Mouse (Mus musculus): ENCODE data around the gene P2ry2.

P2ry2 gene

GRCm38 (mm10) chr7:100988092-100988491, 24.6 kb downstream of the P2ry2 start:
- DNase-seq (ENCODE audit: low spot score in 2 of 2), result peak in 1 of 2 experiments; percentile 79

- no peak for DNase-seq (ENCODE audit: low spot score in 2 of 2)
These were observed 27.9 kb downstream of the P2ry2 start for GRCm38 (mm10) chr7:100984452-100985395.

GRCm38 (mm10) chr7:100979175-100979574, 33.5 kb downstream of the P2ry2 start:
- no peak for DNase-seq (ENCODE audit: low spot score in 2 of 2)

GRCm38 (mm10) chr7:100978171-100978570, 34.5 kb downstream of the P2ry2 start:
- DNase-seq (ENCODE audit: low spot score in 2 of 2), result no peak

- DNase-seq (ENCODE audit: low spot score in 2 of 2), result no peak
These were observed 38.3 kb downstream of the P2ry2 start, which contains the start of gene P2ry6 for GRCm38 (mm10) chr7:100974135-100974903. Gene P2ry6 (minus strand): TSS chr7:100974649.

GRCm38 (mm10) chr7:100972875-100973274, 39.8 kb downstream of the P2ry2 start:
- no peak for DNase-seq (ENCODE audit: low spot score in 2 of 2)

- DNase-seq (ENCODE audit: low spot score in 2 of 2), result no peak
These were observed 43.6 kb downstream of the P2ry2 start for GRCm38 (mm10) chr7:100968874-100969659.

GRCm38 (mm10) chr7:100968376-100968775, 44.3 kb downstream of the P2ry2 start:
- DNase-seq (ENCODE audit: low spot score in 2 of 2), result no peak

- no peak for DNase-seq (ENCODE audit: low spot score in 2 of 2)
These were observed 44.8 kb downstream of the P2ry2 start for GRCm38 (mm10) chr7:100967850-100968249.

- DNase-seq (ENCODE audit: low spot score in 2 of 2), result no peak
These were observed 46.7 kb downstream of the P2ry2 start for GRCm38 (mm10) chr7:100966014-100966413.

GRCm38 (mm10) chr7:100965079-100965478, 47.6 kb downstream of the P2ry2 start:
- no peak for DNase-seq (ENCODE audit: low spot score in 2 of 2)

- no peak for DNase-seq (ENCODE audit: low spot score in 2 of 2)
These were observed 48.4 kb downstream of the P2ry2 start for GRCm38 (mm10) chr7:100964242-100964641.

GRCm38 (mm10) chr7:100963381-100963780, 49.3 kb downstream of the P2ry2 start:
- no peak for DNase-seq (ENCODE audit: low spot score in 2 of 2)

- no peak for DNase-seq (ENCODE audit: low spot score in 2 of 2)
These were observed 51.5 kb downstream of the P2ry2 start for GRCm38 (mm10) chr7:100961146-100961545.

GRCm38 (mm10) chr7:100960462-100960861, 52.2 kb downstream of the P2ry2 start:
- DNase-seq (ENCODE audit: low spot score in 2 of 2), result no peak

GRCm38 (mm10) chr7:100958426-100958825, 54.2 kb downstream of the P2ry2 start:
- DNase-seq (ENCODE audit: low spot score in 2 of 2), result no peak

GRCm38 (mm10) chr7:100952686-100953085, 60.0 kb downstream of the P2ry2 start:
- DNase-seq (ENCODE audit: low spot score in 2 of 2), result no peak

- peak in 1 of 2 experiments; percentile 30 for DNase-seq (ENCODE audit: low spot score in 2 of 2)
These were observed 60.8 kb downstream of the P2ry2 start for GRCm38 (mm10) chr7:100951903-100952302.

- peak in 1 of 2 experiments; percentile 34 for DNase-seq (ENCODE audit: low spot score in 2 of 2)
These were observed 62.1 kb downstream of the P2ry2 start for GRCm38 (mm10) chr7:100950481-100951010.

- DNase-seq (ENCODE audit: low spot score in 2 of 2), result no peak
These were observed 62.6 kb downstream of the P2ry2 start for GRCm38 (mm10) chr7:100950031-100950430.

Measured in left cerebral cortex, adult 9 months (tissue).